Mouse (Mus musculus): ENCODE results near the gene Nudt6. TPM values are rescaled to one million over a fixed set of nuclear protein-coding genes. Genes with fewer than 3 reads are reported as not detected.

The Nudt6 gene
- total RNA-seq, 2 experiments from 2014 or later = 28.2 to 30.5 TPM

- intact Hi-C loops (cut with DNase I) = no loop called here
- DNase-seq (ENCODE audit: low spot score) = no peak
These were observed 22.9 kb downstream of the Nudt6 start for GRCm38 (mm10) chr3:37396930-37397608.

- intact Hi-C loops (cut with DNase I) = no loop called here
These were observed 32.7 kb downstream of the Nudt6 start for GRCm38 (mm10) chr3:37387310-37387709.

GRCm38 (mm10) chr3:37383096-37383765 lies 36.8 kb downstream of the Nudt6 start:
- DNase-seq (ENCODE audit: low spot score) = no peak
- intact Hi-C loops (cut with DNase I) = no loop called here

More at GRCm38 (mm10) chr3:37387310-37387709, 32.7 kb downstream of the Nudt6 start:
- no peak for DNase-seq (ENCODE audit: low spot score)

GRCm38 (mm10) chr3:37381457-37381856 lies 38.6 kb downstream of the Nudt6 start:
- intact Hi-C loops (cut with DNase I) = loop anchor here (2.0 kb wide), 1 partner anchor 31 kb away; no protein-coding TSS in a partner anchor

GRCm38 (mm10) chr3:37379930-37380881 lies 39.8 kb downstream of the Nudt6 start:
- DNase-seq (ENCODE audit: low spot score) = peak; percentile 75
- intact Hi-C loops (cut with DNase I) = loop anchor here (2.0 kb wide), 1 partner anchor 29 kb away; no protein-coding TSS in a partner anchor

More at GRCm38 (mm10) chr3:37381457-37381856, 38.6 kb downstream of the Nudt6 start:
- no peak for DNase-seq (ENCODE audit: low spot score)

GRCm38 (mm10) chr3:37379201-37379600 lies 40.8 kb downstream of the Nudt6 start:
- intact Hi-C loops (cut with DNase I) = no loop called here
- no peak for DNase-seq (ENCODE audit: low spot score)

GRCm38 (mm10) chr3:37378412-37378811 lies 41.6 kb downstream of the Nudt6 start:
- intact Hi-C loops (cut with DNase I) = no loop called here

GRCm38 (mm10) chr3:37377926-37378325 lies 42.1 kb downstream of the Nudt6 start:
- intact Hi-C loops (cut with DNase I) = no loop called here
- no peak for DNase-seq (ENCODE audit: low spot score)

More at GRCm38 (mm10) chr3:37378412-37378811, 41.6 kb downstream of the Nudt6 start:
- DNase-seq (ENCODE audit: low spot score) = no peak

GRCm38 (mm10) chr3:37373712-37374111 lies 46.3 kb downstream of the Nudt6 start:
- DNase-seq (ENCODE audit: low spot score) = no peak
- intact Hi-C loops (cut with DNase I) = no loop called here

GRCm38 (mm10) chr3:37370407-37370806 lies 49.6 kb downstream of the Nudt6 start:
- no peak for DNase-seq (ENCODE audit: low spot score)

GRCm38 (mm10) chr3:37366381-37367053 lies 53.5 kb downstream of the Nudt6 start:
- intact Hi-C loops (cut with DNase I) = no loop called here
- DNase-seq (ENCODE audit: low spot score) = no peak

More at GRCm38 (mm10) chr3:37370407-37370806, 49.6 kb downstream of the Nudt6 start:
- intact Hi-C loops (cut with DNase I) = no loop called here

- no peak for DNase-seq (ENCODE audit: low spot score)
- intact Hi-C loops (cut with DNase I) = no loop called here
These were observed 54.0 kb downstream of the Nudt6 start for GRCm38 (mm10) chr3:37365976-37366375.

GRCm38 (mm10) chr3:37365144-37365543 lies 54.9 kb downstream of the Nudt6 start:
- no peak for DNase-seq (ENCODE audit: low spot score)
- intact Hi-C loops (cut with DNase I) = no loop called here

GRCm38 (mm10) chr3:37360729-37361128 lies 59.3 kb downstream of the Nudt6 start:
- intact Hi-C loops (cut with DNase I) = no loop called here
- DNase-seq (ENCODE audit: low spot score) = no peak

Other genes with a start within 250 kb of the Nudt6 start
- gene Il21, start 187.6 kb downstream of the Nudt6 start, total RNA-seq (2021) = not detected
- 1 to 10 TPM in 1 of 2 experiments, under 1 TPM in 1; 0.95 to 1.1 TPM for gene Bbs12, start 107.7 kb downstream of the Nudt6 start, total RNA-seq (2021)
- gene Cetn4, start 107.5 kb downstream of the Nudt6 start, total RNA-seq (2021) = under 1 TPM; 0.20 to 0.49 TPM
- gene Fgf2, start 71.9 kb downstream of the Nudt6 start, total RNA-seq (2021) = 10 to 100 TPM in 1 of 2 experiments, 1 to 10 TPM in 1; 5.5 to 11.3 TPM
- 10 to 100 TPM; 11.9 to 13.7 TPM for gene Spata5, start 315 bp downstream of the Nudt6 start, total RNA-seq (2021)
- 10 to 100 TPM; 22.6 to 22.8 TPM for gene Spry1, start 219.7 kb upstream of the Nudt6 start, total RNA-seq (2021)